In genomic region chr6:118454452-118454851, GRCm38 (mm10) we compare ENCODE assay signal across 8 mouse cellular contexts. TPM values are rescaled to one million over a fixed set of nuclear protein-coding genes. Genes with fewer than 3 reads are reported as not detected.
A peak's percentile ranks its signal among the peaks of the same experiment; 100 is the strongest.
DNase-seq lines count a peak whose midpoint lies in the region; ATAC-seq and TF ChIP-seq lines count a peak whose summit lies in the region.

No protein-coding gene starts in this region.

- peaks cover 2% of the 10 kb centered on the region; the same call in 1 of the 2 replicates for H3K36me3 ChIP-seq in kidney, embryonic 14.5 days (ENCODE audit: control insufficient read depth, insufficient read depth, low read length)
- H3K36me3 ChIP-seq in CH12.LX (replicated peaks in 1 of 2; ENCODE audit: control insufficient read depth in 1 of 2, insufficient read depth in 1 of 2, low read length in 1 of 2): peaks cover 0 to 10% of the 10 kb centered on the region in 2 experiments
- peaks cover 18% of the 10 kb centered on the region for H3K36me3 ChIP-seq in embryonic facial prominence, embryonic 13.5 days
- peaks cover 7% of the 10 kb centered on the region; the same call in 1 of the 2 replicates for H3K36me3 ChIP-seq in intestine, embryonic 14.5 days (ENCODE audit: control insufficient read depth, insufficient read depth, low read length)

- TF ChIP-seq CTCF in CH12.LX (conservative IDR thresholded peaks at IDR 0.05 in 1 of 2, IDR thresholded peaks at IDR 0.05 in 1 of 2; ENCODE audit: low read depth in 2 of 2, low read length in 2 of 2): no peak

- dilution Hi-C loops in CH12.LX (cut with MboI; ENCODE audit: extremely low pct_ligation_motif_present, extremely low pct_unique_long_range_greater_than_20kb, low sequenced_read_pairs): no loop called here

- in situ Hi-C loops in CH12.LX (cut with MboI; ENCODE audit: low pct_ligation_motif_present, low pct_unique_long_range_greater_than_20kb, low sequenced_read_pairs): no loop called here

- no peaks in the 10 kb centered on the region for H3K79me2 ChIP-seq in CH12.LX (replicated peaks; ENCODE audit: control insufficient read depth, extremely low read depth, insufficient read depth, poor library complexity, severe bottlenecking)

- no peaks in the 10 kb centered on the region for H3K9me3 ChIP-seq in kidney, embryonic 14.5 days (ENCODE audit: control insufficient read depth, low read length)
- H3K9me3 ChIP-seq in CH12.LX (replicated peaks; ENCODE audit: low read length): no peaks in the 10 kb centered on the region
- H3K9me3 ChIP-seq in embryonic facial prominence, embryonic 13.5 days: no peaks in the 10 kb centered on the region
- no peaks in the 10 kb centered on the region for H3K9me3 ChIP-seq in intestine, embryonic 14.5 days (ENCODE audit: control insufficient read depth, low read length)

- peak overlapping the region; percentile 75 for H3K4me3 ChIP-seq in kidney, embryonic 14.5 days (ENCODE audit: low read length)
- H3K4me3 ChIP-seq in CH12.LX (replicated peaks in 1 of 3; ENCODE audit: low read depth in 2 of 3, low read length in 2 of 3, poor library complexity in 1 of 3): peak overlapping the region; percentile 81 to 89 (median 86)
- peak overlapping the region; percentile 76 for H3K4me3 ChIP-seq in embryonic facial prominence, embryonic 13.5 days
- peak overlapping the region; percentile 90 for H3K4me3 ChIP-seq in intestine, embryonic 14.5 days (ENCODE audit: low read depth, low read length)

- DNase-seq in kidney, postnatal 10 days: no peak
- peak; percentile 7 for DNase-seq in CH12.LX (ENCODE audit: extremely low read depth)
- peak; percentile 55 for DNase-seq in intestine, embryonic 14.5 days (ENCODE audit: low spot score)
- peak; percentile 31 for DNase-seq in neural tube, embryonic 10.5 days (ENCODE audit: extremely low spot score, low spot score)
- DNase-seq in thymus, adult 18-20 months: no peak
- DNase-seq in cerebellum, adult 9-11 months: no peak

- peak overlapping the region; percentile 86 for H3K9ac ChIP-seq in kidney, embryonic 14.5 days (ENCODE audit: low read depth, low read length)
- peak overlapping the region; percentile 70; the same call in 1 of the 2 replicates for H3K9ac ChIP-seq in CH12.LX (ENCODE audit: insufficient read depth, low read depth)
- peak overlapping the region; percentile 93 for H3K9ac ChIP-seq in embryonic facial prominence, embryonic 13.5 days
- H3K9ac ChIP-seq in intestine, embryonic 14.5 days (ENCODE audit: low read length): peak overlapping the region; percentile 91

- no peak for ATAC-seq in kidney, embryonic 14.5 days (ENCODE audit: low FRiP score, low TSS enrichment)
- no peak for ATAC-seq in embryonic facial prominence, embryonic 13.5 days (ENCODE audit: insufficient number of reproducible peaks, insufficient read depth, low FRiP score, low TSS enrichment, low read depth)
- ATAC-seq in intestine, embryonic 14.5 days (replicated peaks; ENCODE audit: low FRiP score, low TSS enrichment, low read depth): no peak

- TF ChIP-seq POLR2A in CH12.LX (IDR thresholded peaks at IDR 0.05; ENCODE audit: low read depth, low read length): no peak

- no peak overlapping the region for H3K27ac ChIP-seq in kidney, embryonic 14.5 days (ENCODE audit: low read depth, low read length)
- H3K27ac ChIP-seq in CH12.LX (ENCODE audit: insufficient read depth, low read depth): no peak overlapping the region
- peak overlapping the region; percentile 98 for H3K27ac ChIP-seq in embryonic facial prominence, embryonic 13.5 days
- peak overlapping the region; percentile 92; the same call in 1 of the 2 replicates for H3K27ac ChIP-seq in intestine, embryonic 14.5 days (ENCODE audit: low read depth)

- peak overlapping the region; percentile 81 for H3K4me2 ChIP-seq in kidney, embryonic 14.5 days (replicated peaks; ENCODE audit: low read depth, low read length)
- peak overlapping the region; percentile 30 for H3K4me2 ChIP-seq in CH12.LX (ENCODE audit: insufficient read depth, low read depth, poor library complexity, severe bottlenecking)
- H3K4me2 ChIP-seq in embryonic facial prominence, embryonic 13.5 days: peak overlapping the region; percentile 76
- H3K4me2 ChIP-seq in intestine, embryonic 14.5 days (ENCODE audit: low read length): peak overlapping the region; percentile 73

- H3K27me3 ChIP-seq in kidney, embryonic 14.5 days (ENCODE audit: control insufficient read depth, insufficient read depth, low read length): no peaks in the 10 kb centered on the region
- no peaks in the 10 kb centered on the region for H3K27me3 ChIP-seq in CH12.LX (replicated peaks)
- no peaks in the 10 kb centered on the region for H3K27me3 ChIP-seq in embryonic facial prominence, embryonic 13.5 days
- no peaks in the 10 kb centered on the region for H3K27me3 ChIP-seq in intestine, embryonic 14.5 days (replicated peaks; ENCODE audit: control insufficient read depth, insufficient read depth, low read length)

- no peaks in the 10 kb centered on the region for H3K4me1 ChIP-seq in kidney, embryonic 14.5 days (ENCODE audit: control insufficient read depth, insufficient read depth, low read length)
- H3K4me1 ChIP-seq in CH12.LX (ENCODE audit: control insufficient read depth in 1 of 2, insufficient read depth in 2 of 2): peaks cover 4 to 23% of the 10 kb centered on the region in 2 experiments; a peak in 3 of 4 replicates
- H3K4me1 ChIP-seq in embryonic facial prominence, embryonic 13.5 days: peaks cover 13% of the 10 kb centered on the region
- H3K4me1 ChIP-seq in intestine, embryonic 14.5 days (replicated peaks; ENCODE audit: control insufficient read depth, insufficient read depth, low read length): 0 out of 2 replicates have a peak, but pooled peaks cover 6% of the 10 kb centered on the region

- no peak for TF ChIP-seq EP300 in CH12.LX (IDR thresholded peaks at IDR 0.05; ENCODE audit: low read length)

- WGBS in kidney, embryonic 14.5 days: 40% methylated on average over 8 of the region's 8 CpGs
- 27% methylated on average over 8 of the region's 8 CpGs for WGBS in embryonic facial prominence, embryonic 13.5 days
- WGBS in intestine, embryonic 14.5 days: 41% methylated on average over 8 of the region's 8 CpGs

- no peak for TF ChIP-seq RAD21 in CH12.LX (IDR thresholded peaks at IDR 0.05; ENCODE audit: low read depth, low read length)

TF ChIP-seq in CH12.LX, 34 proteins besides CTCF, POLR2A, EP300 and RAD21:
- no peak for TF ChIP-seq MAFK (IDR thresholded peaks at IDR 0.05; ENCODE audit: insufficient replicate concordance, low read length)
- TF ChIP-seq GABPA (IDR thresholded peaks at IDR 0.05; ENCODE audit: insufficient replicate concordance, low read depth, low read length): no peak
- no peak for TF ChIP-seq RCOR1 (conservative IDR thresholded peaks at IDR 0.05; ENCODE audit: low read depth, low read length)
- no peak for TF ChIP-seq MAZ (IDR thresholded peaks at IDR 0.05; ENCODE audit: low read depth, low read length)
- no peak for TF ChIP-seq ETS1 (conservative IDR thresholded peaks at IDR 0.05; ENCODE audit: low read depth, low read length)
- TF ChIP-seq HCFC1 (IDR thresholded peaks at IDR 0.05; ENCODE audit: low read depth, low read length): no peak
- TF ChIP-seq TBP (conservative IDR thresholded peaks at IDR 0.05; ENCODE audit: low read depth, low read length): no peak
- no peak for TF ChIP-seq TCF12 (IDR thresholded peaks at IDR 0.05; ENCODE audit: low read depth, low read length)
- TF ChIP-seq E2F4 (IDR thresholded peaks at IDR 0.05; ENCODE audit: insufficient replicate concordance, low read depth, low read length): no peak
- TF ChIP-seq KAT2A (IDR thresholded peaks at IDR 0.05; ENCODE audit: insufficient replicate concordance, low read length): no peak
- no peak for TF ChIP-seq MYC (IDR thresholded peaks at IDR 0.05; ENCODE audit: low read depth, low read length)
- no peak for TF ChIP-seq CHD2 (IDR thresholded peaks at IDR 0.05; ENCODE audit: low read length)
- TF ChIP-seq ZNF384 (IDR thresholded peaks at IDR 0.05; ENCODE audit: low read depth, low read length): no peak

RNA-seq across cellular contexts. Expression of gene Zfp248, which starts 0.9 kb away (rescaled TPM):
- 8.5 and 9.8 TPM in 2 replicates for polyA plus RNA-seq in kidney, embryonic 14.5 days (2014; fragmentation: Nextera tagmentation; extraction: Ambion mirVana)
- total RNA-seq in CH12.LX (2012; rRNA removed) (3.1 and 3.6 TPM in 2 replicates), CH12.LX (2014; rRNA removed) (3.5 and 3.7 TPM in 2 replicates)
- 3.5 and 4.2 TPM in 2 replicates for polyA plus RNA-seq in CH12.LX (2012; ENCODE audit: insufficient read length, low read depth)
- polyA plus RNA-seq in embryonic facial prominence, embryonic 13.5 days (2015; fragmentation: Nextera tagmentation; extraction: Ambion mirVana): 12.1 and 13.4 TPM in 2 replicates
- 6.7 and 7.4 TPM in 2 replicates for polyA plus RNA-seq in intestine, embryonic 14.5 days (2014; fragmentation: Nextera tagmentation; extraction: Ambion mirVana)

RNA-seq across cellular contexts. Expression of gene Zfp9, which starts 24.7 kb away (rescaled TPM):
- polyA plus RNA-seq in kidney, embryonic 14.5 days (2014; fragmentation: Nextera tagmentation; extraction: Ambion mirVana): 5.1 and 7.6 TPM in 2 replicates
- total RNA-seq in CH12.LX (2012; rRNA removed): 0.04 and 0.08 TPM in 2 replicates
- total RNA-seq in CH12.LX (2014; rRNA removed): 0.08 and 0.16 TPM in 2 replicates
- polyA plus RNA-seq in CH12.LX (2012; ENCODE audit: insufficient read length, low read depth): not detected in 2 replicates
- 14.3 and 15.6 TPM in 2 replicates for polyA plus RNA-seq in embryonic facial prominence, embryonic 13.5 days (2015; fragmentation: Nextera tagmentation; extraction: Ambion mirVana)
- 9.8 and 10.0 TPM in 2 replicates for polyA plus RNA-seq in intestine, embryonic 14.5 days (2014; fragmentation: Nextera tagmentation; extraction: Ambion mirVana)

RNA-seq across cellular contexts. Expression of gene Bms1, which starts 35.2 kb away (rescaled TPM):
- polyA plus RNA-seq in kidney, embryonic 14.5 days (2014; fragmentation: Nextera tagmentation; extraction: Ambion mirVana): 17.4 and 38.3 TPM in 2 replicates
- total RNA-seq in CH12.LX (2012; rRNA removed): 57.0 and 72.4 TPM in 2 replicates
- 40.7 and 45.8 TPM in 2 replicates for total RNA-seq in CH12.LX (2014; rRNA removed)
- polyA plus RNA-seq in CH12.LX (2012; ENCODE audit: insufficient read length, low read depth): 108 and 109 TPM in 2 replicates
- 35.7 and 40.8 TPM in 2 replicates for polyA plus RNA-seq in embryonic facial prominence, embryonic 13.5 days (2015; fragmentation: Nextera tagmentation; extraction: Ambion mirVana)
- polyA plus RNA-seq in intestine, embryonic 14.5 days (2014; fragmentation: Nextera tagmentation; extraction: Ambion mirVana): 33.7 and 38.4 TPM in 2 replicates

Comparison
In these comparisons a context has a peak if more than half of its experiments do, and no peak if none do; other contexts are left out.
1. H3K27ac ChIP-seq: peak in embryonic facial prominence, embryonic 13.5 days (single experiment) and intestine, embryonic 14.5 days (single experiment); none in kidney, embryonic 14.5 days (single experiment) and CH12.LX (single experiment).
2. H3K4me2 ChIP-seq: peak in every context shown above with its lines; median percentile 81 in kidney, embryonic 14.5 days; 76 in embryonic facial prominence, embryonic 13.5 days; 73 in intestine, embryonic 14.5 days; 30 in CH12.LX.
3. DNase-seq: peak in CH12.LX (single experiment), intestine, embryonic 14.5 days (single experiment) and neural tube, embryonic 10.5 days (single experiment); none in kidney, postnatal 10 days (single experiment), thymus, adult 18-20 months (0 of 2) and cerebellum, adult 9-11 months (single experiment).
4. Peak in every context shown above with its lines, with median percentiles within 50 percentile points of each other: H3K4me3 ChIP-seq and H3K9ac ChIP-seq.